Mouse (Mus musculus): ENCODE measurements at regions not wholly inside any gene's neighbourhood (a gene's known extent, or its start where the extent isn't known, plus 50 kb on each side); places are given as distances from the start of the nearest gene placed in this dataset.

DNA sequence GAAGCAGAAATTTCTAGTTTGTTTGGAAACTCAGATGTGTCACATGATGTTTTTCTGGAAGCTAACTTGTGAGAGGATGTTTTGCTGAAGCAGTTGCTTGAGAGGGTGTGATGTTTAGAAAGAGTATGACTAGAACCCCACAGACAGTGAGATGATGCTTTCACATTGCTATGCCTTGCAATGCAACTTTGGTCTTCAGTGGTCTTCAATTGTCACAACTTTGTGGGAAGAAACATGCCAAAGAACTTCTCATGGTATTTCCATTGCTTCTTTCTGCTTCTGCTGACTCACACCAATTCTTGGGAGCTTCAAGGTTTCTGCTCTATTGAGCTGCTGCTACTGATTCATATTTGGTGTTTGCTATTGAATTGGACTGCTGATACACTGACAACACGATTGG lies 365.3 kb upstream of the Tmem229a start:
- no peak overlapping the region for H3K4me3 ChIP-seq (ENCODE audit: insufficient read depth, low read length)
- TF ChIP-seq POLR2A (IDR thresholded peaks at IDR 0.05; ENCODE audit: extremely low read depth, insufficient read depth, low read length) (no peak), CTCF (IDR thresholded peaks at IDR 0.05; ENCODE audit: extremely low read depth, insufficient read depth, low read length) (no peak)
- no peaks in the 10 kb centered on the region for H3K4me1 ChIP-seq (ENCODE audit: control insufficient read depth, insufficient read depth, low read length)
- H3K27ac ChIP-seq (ENCODE audit: insufficient read depth, low read length) = no peak overlapping the region

DNA sequence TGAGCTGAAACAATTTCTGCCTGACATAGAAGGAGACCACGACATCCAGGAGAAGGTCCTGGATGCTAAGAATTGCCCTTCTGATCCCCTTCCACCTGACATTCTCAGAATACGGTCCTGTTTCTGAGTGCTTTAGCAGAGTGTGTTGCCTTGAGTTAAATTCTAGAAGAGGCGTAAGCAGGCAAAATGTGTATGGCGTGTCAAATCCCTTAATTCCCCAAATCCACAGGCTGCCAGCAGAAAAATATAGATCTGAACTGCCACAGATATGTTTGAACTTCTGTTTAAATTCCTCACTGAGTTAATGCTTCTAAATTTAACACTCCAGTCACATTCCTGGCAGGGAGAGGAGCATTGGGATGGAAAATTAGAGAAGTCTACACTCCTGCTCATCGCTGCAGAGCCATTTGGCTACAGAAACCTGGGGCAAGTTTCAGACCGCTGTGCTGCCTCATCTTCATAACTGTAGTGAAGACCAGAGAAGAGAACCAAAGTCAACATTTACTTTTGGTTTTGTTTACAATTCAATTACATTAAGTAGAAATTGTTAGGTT lies 364.3 kb upstream of the Tmem229a start:
- TF ChIP-seq POLR2A (IDR thresholded peaks at IDR 0.05; ENCODE audit: extremely low read depth, insufficient read depth, low read length) (no peak), CTCF (IDR thresholded peaks at IDR 0.05; ENCODE audit: extremely low read depth, insufficient read depth, low read length) (no peak)
- no peak overlapping the region for H3K27ac ChIP-seq (ENCODE audit: insufficient read depth, low read length)
- H3K4me1 ChIP-seq (ENCODE audit: control insufficient read depth, insufficient read depth, low read length) = no peaks in the 10 kb centered on the region
- H3K4me3 ChIP-seq (ENCODE audit: insufficient read depth, low read length) = no peak overlapping the region

DNA sequence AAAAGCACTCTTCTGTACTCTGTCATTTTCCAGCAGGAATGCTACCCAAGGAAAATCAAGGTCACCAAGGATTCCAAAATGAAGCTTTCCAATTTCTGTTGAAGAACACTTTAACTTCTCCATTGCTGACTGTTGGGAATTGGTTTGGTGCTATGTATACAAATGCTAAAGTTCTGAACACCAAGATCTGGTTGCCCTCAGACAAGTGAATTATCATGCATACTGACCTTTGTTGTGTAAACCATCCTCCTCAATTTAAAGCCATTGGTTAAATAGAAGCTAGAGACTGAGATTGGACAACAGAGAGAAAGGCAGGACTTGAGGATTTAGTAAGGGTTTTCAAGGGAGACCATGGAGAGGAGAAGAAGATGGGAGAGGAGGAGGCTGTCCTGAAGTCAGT lies 351.4 kb upstream of the Tmem229a start:
- H3K27ac ChIP-seq (ENCODE audit: insufficient read depth, low read length) = no peak overlapping the region
- no peak overlapping the region for H3K4me3 ChIP-seq (ENCODE audit: insufficient read depth, low read length)
- H3K4me1 ChIP-seq (ENCODE audit: control insufficient read depth, insufficient read depth, low read length) = no peaks in the 10 kb centered on the region
- no peak for TF ChIP-seq CTCF (IDR thresholded peaks at IDR 0.05; ENCODE audit: extremely low read depth, insufficient read depth, low read length)
- TF ChIP-seq POLR2A (IDR thresholded peaks at IDR 0.05; ENCODE audit: extremely low read depth, insufficient read depth, low read length) = no peak

DNA sequence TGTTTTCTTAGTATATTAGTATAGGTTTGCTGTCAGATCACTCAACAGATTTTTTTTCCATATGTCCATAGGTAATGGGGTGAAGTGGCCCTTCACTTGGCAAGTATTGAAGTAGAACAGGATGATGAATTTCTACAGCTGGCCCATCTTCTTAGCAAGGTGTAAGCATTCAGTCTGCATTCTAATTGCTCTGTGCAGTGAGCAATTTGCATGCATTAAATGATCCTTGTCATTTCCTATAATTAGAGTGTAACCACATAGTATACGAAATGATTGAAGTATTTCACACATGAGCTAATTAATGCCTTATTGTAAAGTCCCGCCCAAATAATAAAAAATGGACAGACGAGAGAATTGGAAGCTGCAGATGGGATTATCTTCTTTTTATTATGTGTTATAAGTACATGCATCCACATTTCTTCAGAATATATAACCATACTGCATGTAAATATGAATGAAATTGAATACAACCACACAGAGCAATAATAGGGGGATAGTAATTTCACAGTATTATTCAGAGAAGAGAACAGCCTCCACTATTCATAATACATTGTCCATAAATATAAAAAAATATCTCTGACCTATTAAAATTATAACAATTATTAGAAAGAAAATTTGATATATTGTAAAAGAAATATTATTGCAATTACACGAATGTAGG lies 348.9 kb upstream of the Tmem229a start:
- TF ChIP-seq POLR2A (IDR thresholded peaks at IDR 0.05; ENCODE audit: extremely low read depth, insufficient read depth, low read length) = no peak
- TF ChIP-seq CTCF (IDR thresholded peaks at IDR 0.05; ENCODE audit: extremely low read depth, insufficient read depth, low read length) = no peak
- Histone ChIP-seq H3K27ac (ENCODE audit: insufficient read depth, low read length) (no peak overlapping the region), H3K4me3 (ENCODE audit: insufficient read depth, low read length) (no peak overlapping the region), H3K4me1 (ENCODE audit: control insufficient read depth, insufficient read depth, low read length) (no peaks in the 10 kb centered on the region)

DNA sequence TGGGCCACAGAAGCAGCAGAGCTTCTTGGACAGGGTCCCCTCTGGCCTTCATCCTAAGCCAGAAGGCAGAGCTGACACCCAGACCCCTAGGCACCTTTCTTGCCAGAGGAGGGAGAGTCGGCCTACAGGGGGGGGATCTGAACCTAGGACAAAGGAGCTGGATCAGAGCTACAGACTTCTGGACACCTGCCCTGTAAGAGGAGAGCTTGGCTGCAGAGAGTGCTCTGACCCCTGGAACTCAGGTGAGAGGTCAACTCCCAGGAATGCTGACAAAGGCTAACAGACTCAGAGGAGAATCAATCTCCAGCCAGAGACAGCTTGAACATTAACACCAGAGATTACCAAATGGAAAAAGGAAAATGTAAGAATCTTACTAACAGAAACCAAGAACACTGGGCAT lies 335.5 kb upstream of the Tmem229a start:
- Histone ChIP-seq H3K27ac (ENCODE audit: insufficient read depth, low read length) (no peak overlapping the region), H3K4me3 (ENCODE audit: insufficient read depth, low read length) (no peak overlapping the region), H3K4me1 (ENCODE audit: control insufficient read depth, insufficient read depth, low read length) (no peaks in the 10 kb centered on the region)
- TF ChIP-seq POLR2A (IDR thresholded peaks at IDR 0.05; ENCODE audit: extremely low read depth, insufficient read depth, low read length) (no peak), CTCF (IDR thresholded peaks at IDR 0.05; ENCODE audit: extremely low read depth, insufficient read depth, low read length) (no peak)

DNA sequence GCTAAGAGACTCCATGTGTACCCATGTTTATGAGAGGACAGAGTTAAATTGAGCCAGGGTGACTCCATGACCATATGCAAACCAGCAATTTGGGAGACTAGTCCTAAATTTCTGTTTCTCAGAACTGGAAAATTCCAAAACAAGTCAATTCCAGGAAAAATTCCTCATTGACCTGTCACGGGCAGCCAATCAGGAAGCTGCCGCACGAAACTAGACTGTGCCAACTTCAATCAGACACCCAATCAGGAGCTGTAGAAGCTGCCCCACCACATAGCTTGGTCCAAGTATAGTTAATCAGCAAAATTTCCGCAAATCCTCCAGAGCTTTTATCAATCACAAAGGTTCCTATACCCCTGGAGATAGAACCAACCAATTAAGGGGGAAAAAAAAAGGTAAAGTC lies 331.5 kb upstream of the Tmem229a start:
- Histone ChIP-seq H3K4me3 (ENCODE audit: insufficient read depth, low read length) (no peak overlapping the region), H3K4me1 (ENCODE audit: control insufficient read depth, insufficient read depth, low read length) (no peaks in the 10 kb centered on the region), H3K27ac (ENCODE audit: insufficient read depth, low read length) (no peak overlapping the region)
- TF ChIP-seq POLR2A (IDR thresholded peaks at IDR 0.05; ENCODE audit: extremely low read depth, insufficient read depth, low read length) (no peak), CTCF (IDR thresholded peaks at IDR 0.05; ENCODE audit: extremely low read depth, insufficient read depth, low read length) (no peak)

DNA sequence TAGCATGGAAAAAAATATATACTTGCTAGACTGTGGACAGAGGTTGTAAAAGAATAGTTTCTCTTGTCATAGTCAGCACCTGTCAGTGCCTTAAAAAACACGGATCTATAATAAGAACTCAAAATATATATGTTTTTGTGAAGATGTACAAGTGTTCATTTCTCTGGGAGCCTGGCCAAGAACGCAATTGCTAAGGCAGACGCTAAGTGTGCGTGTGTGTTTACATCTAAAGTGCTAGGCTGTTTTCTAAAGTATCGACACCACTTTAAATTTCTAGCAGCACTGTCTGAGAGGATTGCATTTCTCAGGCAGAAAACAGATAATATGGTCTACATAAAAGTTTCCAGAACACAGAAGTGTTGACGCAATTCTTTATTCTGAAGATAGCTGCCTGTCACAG lies 330.2 kb upstream of the Tmem229a start:
- Histone ChIP-seq H3K4me1 (ENCODE audit: control insufficient read depth, insufficient read depth, low read length) (no peaks in the 10 kb centered on the region), H3K4me3 (ENCODE audit: insufficient read depth, low read length) (no peak overlapping the region), H3K27ac (ENCODE audit: insufficient read depth, low read length) (no peak overlapping the region)
- TF ChIP-seq POLR2A (IDR thresholded peaks at IDR 0.05; ENCODE audit: extremely low read depth, insufficient read depth, low read length) = no peak
- no peak for TF ChIP-seq CTCF (IDR thresholded peaks at IDR 0.05; ENCODE audit: extremely low read depth, insufficient read depth, low read length)

DNA sequence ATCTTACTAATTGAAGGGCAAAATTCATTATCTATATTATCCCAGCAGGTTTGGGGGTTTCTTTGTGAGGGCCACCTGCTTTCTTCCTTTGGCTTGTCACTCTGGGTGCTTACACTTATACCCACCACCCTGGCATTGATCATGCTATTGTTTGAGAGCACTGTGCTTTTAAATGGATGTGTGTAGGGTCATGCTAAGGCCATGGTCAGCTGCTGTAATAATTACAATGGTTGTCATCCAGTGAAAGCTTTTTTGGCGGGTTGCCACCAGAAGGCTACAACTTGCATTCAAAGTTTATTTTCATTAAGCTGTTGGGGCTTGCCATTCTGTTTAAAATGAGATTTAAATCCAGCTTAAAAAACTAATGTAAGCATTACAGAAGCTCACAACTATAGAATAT lies 322.4 kb upstream of the Tmem229a start:
- no peak for TF ChIP-seq CTCF (IDR thresholded peaks at IDR 0.05; ENCODE audit: extremely low read depth, insufficient read depth, low read length)
- no peak for TF ChIP-seq POLR2A (IDR thresholded peaks at IDR 0.05; ENCODE audit: extremely low read depth, insufficient read depth, low read length)
- Histone ChIP-seq H3K4me3 (ENCODE audit: insufficient read depth, low read length) (no peak overlapping the region), H3K27ac (ENCODE audit: insufficient read depth, low read length) (no peak overlapping the region)

DNA sequence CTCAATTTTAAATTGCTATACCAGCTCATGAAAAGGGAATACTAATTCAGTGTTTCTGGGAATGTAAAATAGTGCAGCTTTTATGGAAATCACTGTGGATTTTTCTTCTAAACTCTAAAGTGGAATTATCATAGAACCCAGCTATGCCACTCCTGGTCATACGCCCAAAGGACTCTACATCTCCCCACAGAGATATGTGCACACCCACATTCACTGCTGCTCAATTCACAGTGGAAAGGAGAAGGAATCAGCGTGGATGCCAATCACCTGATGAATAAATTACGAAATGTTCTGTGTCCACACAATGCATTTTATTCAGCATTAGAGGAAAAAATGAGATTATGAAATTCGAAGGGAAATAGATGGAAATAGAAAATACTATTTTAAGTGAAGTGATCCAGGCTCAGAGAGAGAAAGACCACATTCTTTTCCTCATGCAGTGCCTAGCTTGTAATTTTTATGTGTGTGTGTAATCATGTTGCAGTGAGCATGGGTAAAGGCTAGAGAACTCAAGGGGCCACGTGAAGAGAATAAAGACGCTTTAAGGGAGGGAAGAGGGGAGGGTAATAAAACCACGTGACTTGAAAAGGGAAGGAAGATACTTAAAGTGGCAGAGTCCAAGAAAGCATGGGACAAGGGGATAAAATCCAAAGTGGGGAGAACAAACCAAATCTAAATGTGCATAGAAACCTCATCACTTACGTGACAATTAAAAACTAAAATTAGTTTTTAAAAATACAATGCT lies 321.8 kb upstream of the Tmem229a start:
- Histone ChIP-seq H3K27ac (ENCODE audit: insufficient read depth, low read length) (no peak overlapping the region), H3K4me3 (ENCODE audit: insufficient read depth, low read length) (no peak overlapping the region), H3K4me1 (ENCODE audit: control insufficient read depth, insufficient read depth, low read length) (no peaks in the 10 kb centered on the region)
- TF ChIP-seq CTCF (IDR thresholded peaks at IDR 0.05; ENCODE audit: extremely low read depth, insufficient read depth, low read length) (no peak), POLR2A (IDR thresholded peaks at IDR 0.05; ENCODE audit: extremely low read depth, insufficient read depth, low read length) (no peak)

More for the DNA sequence above, 322.4 kb upstream of the Tmem229a start:
- no peaks in the 10 kb centered on the region for H3K4me1 ChIP-seq (ENCODE audit: control insufficient read depth, insufficient read depth, low read length)

DNA sequence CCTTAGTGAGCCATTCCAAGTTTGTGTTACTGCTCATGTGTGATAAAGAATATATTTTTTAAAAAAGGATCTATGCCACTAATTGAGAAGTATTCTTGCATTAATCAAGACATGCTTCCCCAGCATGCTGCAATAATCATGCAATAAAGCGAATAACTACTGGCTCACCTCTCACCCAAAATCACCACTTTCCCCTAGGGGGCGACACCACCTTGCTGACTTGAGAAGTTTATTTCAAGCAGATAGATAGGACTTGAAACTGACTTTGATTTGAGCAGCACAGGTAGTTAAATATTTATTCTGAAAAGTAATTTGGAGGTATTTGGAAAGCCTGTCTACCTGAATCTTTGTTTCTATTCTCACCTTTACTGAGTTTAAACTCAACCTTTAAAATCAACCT lies 320.1 kb upstream of the Tmem229a start:
- Histone ChIP-seq H3K4me1 (ENCODE audit: control insufficient read depth, insufficient read depth, low read length) (no peaks in the 10 kb centered on the region), H3K27ac (ENCODE audit: insufficient read depth, low read length) (no peak overlapping the region), H3K4me3 (ENCODE audit: insufficient read depth, low read length) (no peak overlapping the region)
- no peak for TF ChIP-seq POLR2A (IDR thresholded peaks at IDR 0.05; ENCODE audit: extremely low read depth, insufficient read depth, low read length)
- TF ChIP-seq CTCF (IDR thresholded peaks at IDR 0.05; ENCODE audit: extremely low read depth, insufficient read depth, low read length) = peak; percentile 55

All from cortical plate, adult 2 months (tissue).